Mouse (Mus musculus) embryo, embryonic 10 days (tissue): Measurements from ENCODE around the gene Tex22.

Source experiments
- DNase-seq: peaks from one replicate; pipeline ENCODE4 v3.0.0-alpha.2; 2015; ENCODE audit warnings: low spot score

Tex22 gene

GRCm38 (mm10) chr12:113060178-113060577 is 14.1 kb upstream of the Tex22 start:
- DNase-seq: no peak

GRCm38 (mm10) chr12:113061606-113062005 is 12.7 kb upstream of the Tex22 start:
- no peak for DNase-seq

- DNase-seq: no peak
Observed at GRCm38 (mm10) chr12:113062201-113062600, 12.1 kb upstream of the Tex22 start.

- DNase-seq: no peak
Observed at GRCm38 (mm10) chr12:113063700-113064099, 10.6 kb upstream of the Tex22 start.

GRCm38 (mm10) chr12:113068002-113068401 is 6.3 kb upstream of the Tex22 start:
- no peak for DNase-seq

GRCm38 (mm10) chr12:113069389-113069788 is 4.9 kb upstream of the Tex22 start:
- DNase-seq: no peak

- DNase-seq: no peak
Observed at GRCm38 (mm10) chr12:113071321-113071720, 3.0 kb upstream of the Tex22 start.

- DNase-seq: no peak
Observed at GRCm38 (mm10) chr12:113071827-113072226, 2.5 kb upstream of the Tex22 start.

- peak; percentile 49 for DNase-seq
Observed at GRCm38 (mm10) chr12:113073420-113074328, 628 bp upstream of the Tex22 start.

- DNase-seq: peak; percentile 94
Observed at GRCm38 (mm10) chr12:113075063-113075454, 757 bp downstream of the Tex22 start.

- DNase-seq: no peak
Observed at GRCm38 (mm10) chr12:113075486-113075885, 1.2 kb downstream of the Tex22 start.

- no peak for DNase-seq
Observed at GRCm38 (mm10) chr12:113087276-113087675, 13.0 kb downstream of the Tex22 start.

- DNase-seq: no peak
Observed at GRCm38 (mm10) chr12:113088026-113088425, 13.7 kb downstream of the Tex22 start.

- no peak for DNase-seq
Observed at GRCm38 (mm10) chr12:113089107-113089506, 14.8 kb downstream of the Tex22 start.

GRCm38 (mm10) chr12:113090053-113090452 is 15.8 kb downstream of the Tex22 start:
- no peak for DNase-seq

- DNase-seq: no peak
Observed at GRCm38 (mm10) chr12:113097040-113097439, 22.7 kb downstream of the Tex22 start.

GRCm38 (mm10) chr12:113097749-113098281 is 23.5 kb downstream of the Tex22 start, which contains the start of gene Mta1:
Gene Mta1 (plus strand): TSS chr12:113098278.
- peak; percentile 80 for DNase-seq

- no peak for DNase-seq
Observed at GRCm38 (mm10) chr12:113098530-113099151, 24.3 kb downstream of the Tex22 start.

GRCm38 (mm10) chr12:113099470-113100237 is 25.4 kb downstream of the Tex22 start:
- no peak for DNase-seq

- DNase-seq: no peak
Observed at GRCm38 (mm10) chr12:113100448-113101076, 26.3 kb downstream of the Tex22 start.

GRCm38 (mm10) chr12:113101251-113101960 is 27.1 kb downstream of the Tex22 start:
- no peak for DNase-seq
